Mouse (Mus musculus) heart, embryonic 16.5 days (tissue): ENCODE measurements around the gene Fyn. TPM values are rescaled to one million over a fixed set of nuclear protein-coding genes. Genes with fewer than 3 reads are reported as not detected.
A peak's percentile ranks its signal among the peaks of the same experiment; 100 is the strongest.

Source experiments
- ATAC-seq: fragments of 200-750 bp; cut with Nextera tagmentation; replicated peaks from 2 replicates; pipeline ENCODE4 v1.8.0; 2017; ENCODE audit warnings: moderate number of reproducible peaks; ENCODE audit not compliant: insufficient read depth, low FRiP score; ENCODE audit errors: extremely low read depth
- H3K27ac ChIP-seq: fragments of 300-500 bp; sonication (generic); 2 replicates; pipeline ENCODE4 v1.5.1; 2014; ENCODE audit warnings: mild to moderate bottlenecking, low read length, control low read depth, moderate library complexity
- H3K27me3 ChIP-seq: fragments of 300-500 bp; sonication (generic); 2 replicates; pipeline ENCODE4 v1.6.1; 2014; ENCODE audit warnings: low read length, mixed read lengths; ENCODE audit not compliant: control insufficient read depth, insufficient read depth
- H3K36me3 ChIP-seq: fragments of 300-500 bp; sonication (generic); 2 replicates; pipeline ENCODE4 v1.6.1; 2014; ENCODE audit not compliant: control insufficient read depth, insufficient read depth
- H3K4me1 ChIP-seq: fragments of 300-500 bp; sonication (generic); 2 replicates; pipeline ENCODE4 v1.6.1; 2014; ENCODE audit warnings: low read length, mixed read lengths; ENCODE audit not compliant: control insufficient read depth, insufficient read depth
- H3K4me2 ChIP-seq: fragments of 300-500 bp; sonication (generic); 2 replicates; pipeline ENCODE4 v1.6.1; 2014; ENCODE audit warnings: low read depth, mild to moderate bottlenecking, control low read depth, low read length
- H3K4me3 ChIP-seq: fragments of 300-500 bp; sonication (generic); 2 replicates; pipeline ENCODE4 v1.5.1; 2014; ENCODE audit warnings: mild to moderate bottlenecking, control low read depth, low read length
- H3K9ac ChIP-seq: fragments of 300-500 bp; sonication (generic); 2 replicates; pipeline ENCODE4 v1.6.1; 2014; ENCODE audit warnings: low read length, control low read depth
- H3K9me3 ChIP-seq: fragments of 300-500 bp; sonication (generic); replicated peaks from 2 replicates; pipeline ENCODE4 v1.6.1; 2016; ENCODE audit warnings: low read length; ENCODE audit not compliant: control insufficient read depth
- WGBS: fragments of 180-500 bp; shearing (Covaris S2); extraction: QIAGEN DNeasy Blood & Tissue Kit; methylation state at CpG from one replicate; pipeline ENCODE4 v1.1.7; 2014; 5-methylcytosine and 5-hydroxymethylcytosine counted together
- polyA plus RNA-seq: library from polyadenylated mRNA; unstranded; fragments of >200 nt; fragmentation: Nextera tagmentation; extraction: Ambion mirVana; gene quantifications from 2 replicates; pipeline ENCODE4 v1.2.1, GENCODE M21; 2015

Gene Fyn
- polyA plus RNA-seq, 1 experiment from 2014 or later = 15.0 TPM

- Histone ChIP-seq H3K36me3 (no peaks in the 10 kb centered on the region), H3K27me3 (no peaks in the 10 kb centered on the region), H3K4me3 (no peak overlapping the region), H3K9ac (no peak overlapping the region), H3K4me1 (peaks cover 25% of the 10 kb centered on the region), H3K9me3 (no peaks in the 10 kb centered on the region), H3K4me2 (no peak overlapping the region), H3K27ac (no peak overlapping the region)
- 30% methylated on average over 8 of the region's 8 CpGs for WGBS
- ATAC-seq = no peak
Observed at GRCm38 (mm10) chr10:39462711-39463110, 94.1 kb downstream of the Fyn start.

DNA sequence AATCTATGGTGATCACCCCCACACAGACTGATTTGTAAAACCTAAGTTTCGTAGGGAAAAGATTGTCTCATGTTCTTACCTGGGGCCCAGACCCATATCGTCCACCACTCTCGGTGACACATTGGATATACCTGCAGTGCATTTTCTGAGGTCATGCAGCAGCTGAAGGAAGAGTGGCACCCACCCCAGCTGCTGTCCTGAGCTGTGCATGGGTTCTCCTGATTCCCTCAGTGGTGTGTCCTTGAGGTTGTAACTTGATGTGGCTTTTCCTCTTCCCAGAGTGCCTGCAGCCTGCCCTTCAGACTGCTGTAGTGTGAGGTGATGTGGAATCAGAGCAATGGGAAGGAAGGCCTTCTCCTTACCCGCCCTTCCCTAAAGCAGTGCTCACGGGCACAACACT, 95.7 kb downstream of the Fyn start:
- H3K36me3 ChIP-seq = no peaks in the 10 kb centered on the region
- H3K4me2 ChIP-seq = no peak overlapping the region
- WGBS = 86% methylated on average over 5 of the region's 5 CpGs
- no peak overlapping the region for H3K4me3 ChIP-seq
- H3K9me3 ChIP-seq = no peaks in the 10 kb centered on the region
- no peaks in the 10 kb centered on the region for H3K27me3 ChIP-seq
- no peak overlapping the region for H3K9ac ChIP-seq
- peaks cover 17% of the 10 kb centered on the region for H3K4me1 ChIP-seq
- ATAC-seq = no peak
- H3K27ac ChIP-seq = no peak overlapping the region

DNA sequence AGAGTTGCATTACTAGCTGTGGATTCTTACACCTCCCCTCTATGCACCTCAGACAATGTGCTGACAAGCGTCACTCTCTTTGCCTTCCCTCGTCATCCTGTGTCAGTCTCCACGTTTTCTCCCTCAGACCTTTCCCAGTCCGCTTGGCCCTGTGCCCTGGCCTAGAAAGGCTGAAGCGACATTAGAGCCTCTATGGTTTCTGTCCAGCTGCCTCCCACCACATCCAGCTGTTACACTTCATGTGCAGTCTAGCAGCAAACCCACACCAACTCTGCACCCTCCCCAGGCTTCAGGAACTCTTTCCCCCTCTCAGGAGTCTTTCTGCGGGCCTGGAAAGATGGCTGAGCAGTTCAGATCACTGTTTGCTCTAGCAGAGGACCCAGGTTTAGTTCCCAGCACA, 98.7 kb downstream of the Fyn start:
- Histone ChIP-seq H3K4me3 (no peak overlapping the region), H3K36me3 (no peaks in the 10 kb centered on the region), H3K27ac (peak overlapping the region; percentile 18; the same call in 1 of the 2 replicates), H3K9me3 (no peaks in the 10 kb centered on the region), H3K27me3 (no peaks in the 10 kb centered on the region), H3K9ac (no peak overlapping the region), H3K4me2 (no peak overlapping the region), H3K4me1 (peaks cover 22% of the 10 kb centered on the region)
- peak; percentile 38; the same call in 1 of the 2 replicates for ATAC-seq
- 42% methylated on average over 6 of the region's 6 CpGs for WGBS

GRCm38 (mm10) chr10:39467821-39468220, 99.2 kb downstream of the Fyn start:
- Histone ChIP-seq H3K9me3 (no peaks in the 10 kb centered on the region), H3K27ac (peak overlapping the region; percentile 18; the same call in 1 of the 2 replicates), H3K4me2 (no peak overlapping the region), H3K27me3 (no peaks in the 10 kb centered on the region), H3K9ac (no peak overlapping the region), H3K4me3 (no peak overlapping the region), H3K36me3 (no peaks in the 10 kb centered on the region), H3K4me1 (peaks cover 21% of the 10 kb centered on the region)
- WGBS = 85% methylated on average over 7 of the region's 7 CpGs
- ATAC-seq = no peak

DNA sequence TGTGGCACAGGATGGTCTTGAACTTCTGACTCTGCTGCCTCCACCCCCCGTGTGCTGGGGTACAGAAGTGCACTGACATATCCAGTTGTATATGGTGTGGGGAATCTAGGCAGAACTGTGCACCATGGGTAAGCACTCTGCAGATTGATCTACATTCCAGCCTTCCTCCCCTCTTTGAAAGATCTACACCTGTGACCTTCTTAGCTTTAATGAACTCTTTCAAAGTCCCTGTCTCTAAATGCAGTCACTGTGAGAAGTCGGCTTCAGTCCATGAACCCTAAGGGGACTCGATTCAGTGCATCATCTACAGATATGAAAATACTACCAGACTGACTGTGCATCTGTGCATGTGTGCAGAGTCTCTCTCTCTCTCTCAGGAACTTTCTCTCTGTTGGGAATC, 99.9 kb downstream of the Fyn start:
- no peak overlapping the region for H3K4me3 ChIP-seq

GRCm38 (mm10) chr10:39469341-39469740, 100.7 kb downstream of the Fyn start:
- Histone ChIP-seq H3K27me3 (no peaks in the 10 kb centered on the region), H3K36me3 (no peaks in the 10 kb centered on the region), H3K9ac (no peak overlapping the region), H3K4me2 (no peak overlapping the region), H3K9me3 (no peaks in the 10 kb centered on the region), H3K27ac (no peak overlapping the region), H3K4me1 (peaks cover 22% of the 10 kb centered on the region), H3K4me3 (no peak overlapping the region)
- ATAC-seq = no peak
- 65% methylated on average over 7 of the region's 7 CpGs for WGBS

More for the DNA sequence above, 99.9 kb downstream of the Fyn start:
- ATAC-seq = no peak
- Histone ChIP-seq H3K4me2 (no peak overlapping the region), H3K36me3 (no peaks in the 10 kb centered on the region), H3K4me1 (peaks cover 22% of the 10 kb centered on the region), H3K27me3 (no peaks in the 10 kb centered on the region), H3K9me3 (no peaks in the 10 kb centered on the region), H3K9ac (no peak overlapping the region), H3K27ac (no peak overlapping the region)
- WGBS = 85% methylated on average over 3 of the region's 3 CpGs

GRCm38 (mm10) chr10:39470321-39470720, 101.7 kb downstream of the Fyn start:
- Histone ChIP-seq H3K4me1 (peaks cover 22% of the 10 kb centered on the region), H3K36me3 (no peaks in the 10 kb centered on the region), H3K4me3 (no peak overlapping the region), H3K9me3 (no peaks in the 10 kb centered on the region), H3K27me3 (no peaks in the 10 kb centered on the region), H3K27ac (no peak overlapping the region), H3K9ac (no peak overlapping the region), H3K4me2 (no peak overlapping the region)
- ATAC-seq = no peak
- WGBS = 80% methylated on average over 7 of the region's 7 CpGs

DNA sequence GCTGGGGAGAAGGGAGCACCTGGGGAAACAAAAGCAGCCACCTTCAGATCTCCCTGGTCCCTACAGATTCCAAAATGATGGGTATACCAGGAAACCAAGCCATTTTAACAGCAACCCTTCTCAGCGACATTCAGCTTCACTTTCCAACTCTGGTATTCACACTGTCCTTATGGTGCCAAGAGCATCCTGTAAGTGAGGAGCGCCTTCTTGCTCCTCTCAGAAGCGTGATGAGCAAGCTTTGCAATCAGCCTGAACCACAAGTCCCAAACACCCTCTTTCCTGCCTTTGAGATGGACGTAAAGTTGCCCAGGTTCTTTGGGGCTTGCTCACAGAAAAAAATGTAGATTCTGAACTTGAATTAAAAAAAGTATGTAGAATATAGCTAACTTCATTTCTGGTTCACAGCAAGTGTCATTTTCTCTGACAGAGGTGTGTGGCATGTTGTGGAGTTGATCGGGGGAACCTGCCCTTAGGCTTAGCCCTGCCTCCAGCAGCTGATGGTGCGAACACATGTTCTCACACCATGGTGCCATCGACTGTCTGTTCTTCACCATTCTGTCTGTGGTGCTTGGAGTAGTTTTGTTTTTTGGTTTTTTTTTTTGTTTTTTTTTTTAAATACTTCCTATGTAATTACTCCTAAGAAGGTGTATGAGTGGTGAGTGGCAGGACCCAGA, 102.5 kb downstream of the Fyn start:
- Histone ChIP-seq H3K4me3 (no peak overlapping the region), H3K9ac (no peak overlapping the region), H3K36me3 (no peaks in the 10 kb centered on the region), H3K27ac (no peak overlapping the region), H3K4me2 (no peak overlapping the region), H3K27me3 (no peaks in the 10 kb centered on the region), H3K4me1 (peaks cover 22% of the 10 kb centered on the region), H3K9me3 (no peaks in the 10 kb centered on the region)
- no peak for ATAC-seq
- 85% methylated on average over 7 of the region's 7 CpGs for WGBS

- WGBS = 57% methylated on average over 15 of the region's 15 CpGs
- Histone ChIP-seq H3K9ac (no peak overlapping the region), H3K27ac (no peak overlapping the region), H3K4me1 (peaks cover 22% of the 10 kb centered on the region), H3K9me3 (no peaks in the 10 kb centered on the region), H3K27me3 (no peaks in the 10 kb centered on the region), H3K4me3 (no peak overlapping the region), H3K36me3 (no peaks in the 10 kb centered on the region), H3K4me2 (0 out of 2 replicates have a peak overlapping the region, but pooled peaks have one; percentile 9)
- no peak for ATAC-seq
Observed at GRCm38 (mm10) chr10:39471714-39472531, 103.3 kb downstream of the Fyn start.
